ENCODE assay signal across 29 mouse cellular contexts in genomic region chr2:149891647-149892046, GRCm38 (mm10).
DNase-seq lines count a peak whose midpoint lies in the region; ATAC-seq lines count a peak whose summit lies in the region.
"Had no signal": no experiment of that assay in that cellular context is flagged by ENCODE, and none has a peak within 500 bp of the region (broad histone marks: within the 10 kb centered on the region; RNA-seq: fewer than 3 reads in every experiment).

No protein-coding gene starts in this region.

- H3K4me2 ChIP-seq in midbrain, embryonic 11.5 days: no peak overlapping the region
- H3K4me2 ChIP-seq in forebrain, embryonic 13.5 days: no peak overlapping the region
- H3K4me2 ChIP-seq: embryonic facial prominence, embryonic 15.5 days; heart, embryonic 13.5 days; lung, embryonic 14.5 days; neural tube, embryonic 12.5 days had no signal

- H3K27ac ChIP-seq in midbrain, embryonic 11.5 days (ENCODE audit: low read depth, low read length): no peak overlapping the region
- H3K27ac ChIP-seq in midbrain, embryonic 10.5 days (replicated peaks): no peak overlapping the region
- H3K27ac ChIP-seq in forebrain, embryonic 13.5 days: no peak overlapping the region
- H3K27ac ChIP-seq: embryonic facial prominence, embryonic 15.5 days; heart, adult 2 months; heart, embryonic 13.5 days; liver, embryonic 14.5 days; neural tube, embryonic 12.5 days had no signal

- no peaks in the 10 kb centered on the region for H3K9me3 ChIP-seq in midbrain, embryonic 11.5 days (ENCODE audit: control insufficient read depth, low read length)
- H3K9me3 ChIP-seq in midbrain, embryonic 10.5 days (replicated peaks): no peaks in the 10 kb centered on the region
- no peaks in the 10 kb centered on the region for H3K9me3 ChIP-seq in forebrain, embryonic 13.5 days (replicated peaks)
- H3K9me3 ChIP-seq: embryonic facial prominence, embryonic 15.5 days; heart, embryonic 13.5 days; neural tube, embryonic 12.5 days had no signal

- DNase-seq in cerebellum, postnatal 10 days: peak; percentile 13 to 26
- no peak for DNase-seq in cerebellum, adult 11 months
- DNase-seq in midbrain, embryonic 11.5 days (ENCODE audit: low spot score, missing footprints): no peak
- DNase-seq in midbrain, embryonic 10.5 days (ENCODE audit: low spot score): no peak
- DNase-seq in retina, embryonic 14.5 days (ENCODE audit: low spot score): peak; percentile 53
- no peak for DNase-seq in gastrocnemius, postnatal 4 days (ENCODE audit: low spot score in 2 of 2)
- no peak for DNase-seq in thymus, postnatal 25 days
- DNase-seq: adrenal gland, adult 2 months; adrenal gland, postnatal 36 days; cerebellum, adult 8-10 months; gastrocnemius, postnatal 36 days; heart, adult 2 months; heart, postnatal 10 days; kidney, adult 8-10 months; kidney, postnatal 10 days; layer of hippocampus, postnatal 36 days; liver; lung, embryonic 14.5 days; lung, postnatal 14 days; right cerebral cortex, postnatal 14 days had no signal

- H3K36me3 ChIP-seq in midbrain, embryonic 11.5 days (ENCODE audit: control insufficient read depth, insufficient read depth, low read length): no peaks in the 10 kb centered on the region
- no peaks in the 10 kb centered on the region for H3K36me3 ChIP-seq in midbrain, embryonic 10.5 days
- H3K36me3 ChIP-seq in forebrain, embryonic 13.5 days (ENCODE audit: poor library complexity, severe bottlenecking): no peaks in the 10 kb centered on the region
- H3K36me3 ChIP-seq: embryonic facial prominence, embryonic 15.5 days; heart, embryonic 13.5 days; neural tube, embryonic 12.5 days had no signal

- no peaks in the 10 kb centered on the region for H3K4me1 ChIP-seq in midbrain, embryonic 11.5 days (ENCODE audit: control insufficient read depth, insufficient read depth, low read length)
- H3K4me1 ChIP-seq in midbrain, embryonic 10.5 days: peaks cover 10% of the 10 kb centered on the region
- H3K4me1 ChIP-seq in forebrain, embryonic 13.5 days: peaks cover 17% of the 10 kb centered on the region
- H3K4me1 ChIP-seq: embryonic facial prominence, embryonic 15.5 days; heart, embryonic 13.5 days had no signal

- H3K4me3 ChIP-seq in midbrain, embryonic 11.5 days (ENCODE audit: low read depth, low read length): no peak overlapping the region
- H3K4me3 ChIP-seq in midbrain, embryonic 10.5 days: no peak overlapping the region
- H3K4me3 ChIP-seq in forebrain, embryonic 13.5 days: no peak overlapping the region
- H3K4me3 ChIP-seq: embryonic facial prominence, embryonic 15.5 days; heart, adult 2 months; heart, embryonic 13.5 days; myocyte; neural tube, embryonic 12.5 days had no signal

- WGBS in midbrain, embryonic 11.5 days: 11% methylated on average over 2 of the region's 2 CpGs
- 18% methylated on average over 2 of the region's 2 CpGs for WGBS in midbrain, embryonic 10.5 days
- WGBS in forebrain, embryonic 13.5 days: 6% methylated on average over 2 of the region's 2 CpGs

- no peak overlapping the region for H3K9ac ChIP-seq in midbrain, embryonic 11.5 days (ENCODE audit: low read length)
- no peak overlapping the region for H3K9ac ChIP-seq in forebrain, embryonic 13.5 days
- H3K9ac ChIP-seq: embryonic facial prominence, embryonic 15.5 days; heart, embryonic 13.5 days; liver, embryonic 14.5 days; lung, embryonic 14.5 days; neural tube, embryonic 12.5 days had no signal

- no peaks in the 10 kb centered on the region for H3K27me3 ChIP-seq in midbrain, embryonic 11.5 days (ENCODE audit: control insufficient read depth, insufficient read depth, low read length)
- H3K27me3 ChIP-seq in midbrain, embryonic 10.5 days (ENCODE audit: low read depth, poor library complexity, severe bottlenecking): no peaks in the 10 kb centered on the region
- no peaks in the 10 kb centered on the region for H3K27me3 ChIP-seq in forebrain, embryonic 13.5 days
- H3K27me3 ChIP-seq: CH12.LX; embryonic facial prominence, embryonic 15.5 days; heart, embryonic 13.5 days; neural tube, embryonic 12.5 days had no signal

- peak; percentile 65 for ATAC-seq in midbrain, embryonic 11.5 days (ENCODE audit: low FRiP score)
- ATAC-seq in forebrain, embryonic 13.5 days: peak; percentile 56; the same call in 1 of the 2 replicates
- ATAC-seq: activated CD4-positive, CD25-positive, alpha-beta regulatory T cell, adult 4 months; intestine, embryonic 16.5 days had no signal

Comparison
In these comparisons a context has a peak if more than half of its experiments do, and no peak if none do; other contexts are left out.
1. DNase-seq: peak in cerebellum, postnatal 10 days (2 of 2) and retina, embryonic 14.5 days (single experiment); none in cerebellum, adult 11 months (single experiment), midbrain, embryonic 11.5 days (single experiment), midbrain, embryonic 10.5 days (single experiment), gastrocnemius, postnatal 4 days (0 of 2) and thymus, postnatal 25 days (single experiment).